Mouse (Mus musculus) heart, postnatal 0 days (tissue): Measurements from ENCODE around the gene C3ar1. TPM values are rescaled to one million over a fixed set of nuclear protein-coding genes. Genes with fewer than 3 reads are reported as not detected.

ENCODE experiments used
- ATAC-seq: fragments of 200-750 bp; cut with Nextera tagmentation; 2 replicates; pipeline ENCODE4 v1.8.0; 2017; ENCODE audit warnings: low read depth, moderate number of reproducible peaks, moderate library complexity; ENCODE audit not compliant: insufficient read depth
- DNase-seq: peaks from one replicate; pipeline ENCODE4 v3.0.0-alpha.2; 2016; ENCODE audit warnings: low spot score
- H3K27ac ChIP-seq: fragments of 300-500 bp; sonication (generic); 2 replicates; pipeline ENCODE4 v1.5.1; 2014; ENCODE audit warnings: low read depth, mild to moderate bottlenecking
- H3K27me3 ChIP-seq: fragments of 300-500 bp; sonication (generic); 2 replicates; pipeline ENCODE4 v1.6.1; 2014; ENCODE audit warnings: low read length, mixed read lengths; ENCODE audit not compliant: control insufficient read depth, insufficient read depth
- H3K36me3 ChIP-seq: fragments of 300-500 bp; sonication (generic); replicated peaks from 2 replicates; pipeline ENCODE4 v1.6.1; 2014; ENCODE audit warnings: low read length, mixed read lengths; ENCODE audit not compliant: control insufficient read depth, insufficient read depth
- H3K4me1 ChIP-seq: fragments of 300-500 bp; sonication (generic); 2 replicates; pipeline ENCODE4 v1.6.1; 2014; ENCODE audit warnings: antibody characterized with exemption; ENCODE audit not compliant: control insufficient read depth, insufficient read depth
- H3K4me2 ChIP-seq: fragments of 300-500 bp; sonication (generic); 2 replicates; pipeline ENCODE4 v1.6.1; 2014; ENCODE audit warnings: low read depth, mild to moderate bottlenecking, low read length, moderate library complexity
- H3K4me3 ChIP-seq: fragments of 300-500 bp; sonication (generic); 2 replicates; pipeline ENCODE4 v1.5.1; 2014; ENCODE audit warnings: low read depth, low read length
- H3K9ac ChIP-seq: fragments of 300-500 bp; sonication (generic); replicated peaks from 2 replicates; pipeline ENCODE4 v1.6.1; 2014; ENCODE audit warnings: low read depth, low read length, mixed read lengths
- H3K9me3 ChIP-seq: fragments of 300-500 bp; sonication (generic); replicated peaks from 2 replicates; pipeline ENCODE4 v1.6.1; 2016; ENCODE audit warnings: low read length; ENCODE audit not compliant: control insufficient read depth
- CTCF ChIP-seq: IDR thresholded peaks from 2 replicates; pipeline ENCODE4 v1.5.1; 2016; ENCODE audit warnings: antibody characterized with exemption, control low read depth, low read depth
- EP300 ChIP-seq: IDR thresholded peaks from 2 replicates; pipeline ENCODE4 v1.6.1; 2016; ENCODE audit warnings: antibody characterized with exemption, low read depth
- WGBS: fragments of 180-500 bp; shearing (Covaris S2); extraction: QIAGEN DNeasy Blood & Tissue Kit; methylation state at CpG from one replicate; pipeline ENCODE4 v1.1.7; 2014; 5-methylcytosine and 5-hydroxymethylcytosine counted together
- polyA plus RNA-seq: library from polyadenylated mRNA; unstranded; fragments of >200 nt; fragmentation: Nextera tagmentation; extraction: Ambion mirVana; gene quantifications from 2 replicates; pipeline ENCODE4 v1.2.1, GENCODE M21; 2015
- total RNA-seq: library from RNA; depleted of rRNA; stranded (reverse); fragments of >200 nt; gene quantifications from 2 replicates; pipeline ENCODE4 v1.2.3, GENCODE M21; 2014; ENCODE audit warnings: low replicate concordance

C3ar1 gene
- total and polyA plus RNA-seq, 2 experiments from 2014 or later = 2.3 to 2.9 TPM

DNA sequence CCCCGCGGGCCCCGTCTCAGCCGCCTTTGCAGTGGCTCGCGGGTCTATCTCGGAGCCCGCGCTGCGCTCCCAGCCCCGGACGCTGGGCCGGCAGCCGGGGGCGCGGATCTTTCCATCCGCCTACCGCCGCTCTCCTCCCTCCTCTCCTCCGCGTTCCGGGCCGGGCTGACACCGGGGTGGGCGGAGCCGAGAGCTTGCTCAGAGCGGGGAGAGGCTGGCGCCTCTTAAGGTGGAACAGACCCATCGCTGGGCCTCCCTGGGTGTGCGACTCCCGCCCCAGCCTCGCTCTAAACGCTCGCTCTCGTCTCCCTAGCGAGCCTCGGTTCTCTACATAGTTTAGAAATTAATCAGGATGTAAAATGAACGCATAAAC, 44.7 kb downstream of the C3ar1 start:
- ATAC-seq = peak; percentile 93
- Histone ChIP-seq H3K27me3 (no peaks in the 10 kb centered on the region), H3K36me3 (no peaks in the 10 kb centered on the region), H3K9me3 (no peaks in the 10 kb centered on the region), H3K27ac (peak overlapping the region; percentile 100), H3K4me2 (peak overlapping the region; percentile 73), H3K4me1 (peaks cover 2% of the 10 kb centered on the region; the same call in 1 of the 2 replicates), H3K4me3 (peak overlapping the region; percentile 83), H3K9ac (peak overlapping the region; percentile 75)
- no peak for TF ChIP-seq CTCF
- TF ChIP-seq EP300 = 0 out of 2 replicates have a peak, but pooled peaks have one; percentile 21
- DNase-seq = peak; percentile 92
- WGBS = 2% methylated on average over 35 of the region's 38 CpGs

DNA sequence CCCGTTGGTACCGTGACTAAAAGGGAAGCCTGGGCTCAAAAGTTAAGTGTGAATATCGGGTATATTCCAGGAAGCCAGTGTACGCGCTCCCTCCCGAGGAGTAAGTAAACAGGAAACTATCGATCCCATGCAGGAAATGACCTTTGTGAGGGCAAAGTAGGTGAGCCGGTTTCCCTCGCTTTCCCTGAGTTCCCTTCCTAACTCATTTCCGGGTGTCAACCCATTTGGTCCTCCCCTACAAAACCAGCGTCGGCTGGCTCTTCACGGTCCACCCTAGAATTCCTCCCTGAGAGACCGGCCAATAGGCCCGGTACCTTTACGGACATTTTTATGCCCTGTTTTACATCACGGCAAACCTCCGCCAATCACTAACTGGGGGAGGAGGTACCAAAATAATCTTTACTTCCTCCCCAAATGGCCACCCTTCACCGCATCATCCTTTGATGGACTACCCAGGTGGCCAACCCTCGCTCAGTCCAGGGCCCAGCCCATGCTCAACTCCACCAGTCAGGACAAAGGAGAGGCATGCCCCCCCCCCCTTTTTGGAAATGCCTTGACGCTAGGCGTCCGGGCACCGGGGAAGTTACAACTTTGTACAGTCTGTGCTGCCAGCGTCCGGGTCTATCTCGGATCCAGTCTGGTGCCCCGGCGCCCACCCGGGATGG, 45.2 kb downstream of the C3ar1 start:
- no peaks in the 10 kb centered on the region for H3K36me3 ChIP-seq
- H3K27me3 ChIP-seq = no peaks in the 10 kb centered on the region
- H3K9ac ChIP-seq = peak overlapping the region; percentile 75
- peak overlapping the region; percentile 73 for H3K4me2 ChIP-seq
- H3K4me3 ChIP-seq = peak overlapping the region; percentile 83
- WGBS = under 1% methylated on average over 30 of the region's 30 CpGs
- peaks cover 2% of the 10 kb centered on the region; the same call in 1 of the 2 replicates for H3K4me1 ChIP-seq
- no peaks in the 10 kb centered on the region for H3K9me3 ChIP-seq
- TF ChIP-seq CTCF (no peak), EP300 (peak; percentile 80)
- H3K27ac ChIP-seq = peak overlapping the region; percentile 100
- ATAC-seq (peak; percentile 98), DNase-seq (peak; percentile 99)

DNA sequence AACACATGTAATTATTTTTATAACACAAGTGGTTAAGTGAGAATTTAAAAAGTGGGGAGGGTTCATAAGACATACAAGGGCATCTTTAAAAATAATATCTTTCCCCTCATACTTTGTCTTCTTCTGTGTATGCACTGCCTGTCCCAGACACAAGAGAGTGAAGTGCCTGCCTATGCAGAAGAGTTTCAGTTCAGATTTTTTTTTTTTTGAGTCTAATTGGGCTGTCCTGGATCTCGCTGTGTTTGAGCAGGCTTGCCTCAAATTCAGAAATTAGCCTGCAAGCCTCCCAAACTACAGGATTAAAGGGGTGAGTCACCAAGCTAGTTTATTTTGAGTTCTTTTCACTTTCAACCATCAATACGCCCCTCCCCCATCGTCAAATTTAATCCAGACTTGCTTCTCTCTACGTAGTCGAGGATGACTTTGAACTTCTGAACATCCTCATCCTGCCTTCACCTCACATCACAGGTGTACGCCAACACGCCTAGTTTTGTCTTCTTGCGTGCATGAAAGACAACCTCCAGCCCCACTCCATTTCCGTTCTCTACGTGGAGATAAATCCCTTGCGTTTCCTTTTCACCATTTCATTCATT, 45.8 kb downstream of the C3ar1 start:
- Histone ChIP-seq H3K27ac (peak overlapping the region; percentile 100), H3K4me2 (peak overlapping the region; percentile 73), H3K9ac (peak overlapping the region; percentile 39), H3K36me3 (no peaks in the 10 kb centered on the region), H3K27me3 (no peaks in the 10 kb centered on the region), H3K9me3 (no peaks in the 10 kb centered on the region), H3K4me1 (peaks cover 2% of the 10 kb centered on the region; the same call in 1 of the 2 replicates), H3K4me3 (peak overlapping the region; percentile 83)
- WGBS = 2% methylated on average over 11 of the region's 11 CpGs
- TF ChIP-seq EP300 (no peak), CTCF (no peak)
- ATAC-seq (no peak), DNase-seq (no peak)

DNA sequence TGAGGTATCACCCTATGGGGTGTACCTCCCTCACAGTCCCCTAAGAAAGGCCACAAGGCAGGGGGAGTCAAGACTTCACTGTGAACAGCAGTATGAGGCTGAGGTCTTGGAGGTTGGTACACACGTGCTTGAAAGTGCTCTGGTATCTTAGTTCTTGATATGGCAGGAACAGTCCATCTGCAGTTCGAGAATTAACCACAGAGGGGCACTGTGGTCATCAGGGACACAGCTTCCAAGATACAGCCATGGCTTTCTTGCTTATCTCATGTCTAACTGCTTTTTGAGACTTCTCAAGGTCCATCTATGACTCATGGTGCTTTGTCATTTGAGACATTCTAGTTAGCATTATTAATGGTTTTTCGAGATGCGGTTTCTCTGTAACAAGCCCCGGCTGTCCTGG, 51.5 kb downstream of the C3ar1 start:
- no peaks in the 10 kb centered on the region for H3K9me3 ChIP-seq
- peaks cover 10% of the 10 kb centered on the region; the same call in 1 of the 2 replicates for H3K4me1 ChIP-seq
- H3K36me3 ChIP-seq = no peaks in the 10 kb centered on the region
- 0 out of 2 replicates have a peak, but pooled peaks have one; percentile 24 for ATAC-seq
- no peak overlapping the region for H3K9ac ChIP-seq
- DNase-seq = peak; percentile 76
- WGBS = 20% methylated on average over 5 of the region's 5 CpGs
- H3K27me3 ChIP-seq = no peaks in the 10 kb centered on the region
- H3K4me3 ChIP-seq = no peak overlapping the region
- no peak overlapping the region for H3K4me2 ChIP-seq
- TF ChIP-seq EP300 (no peak), CTCF (peak; percentile 76)
- H3K27ac ChIP-seq = no peak overlapping the region

DNA sequence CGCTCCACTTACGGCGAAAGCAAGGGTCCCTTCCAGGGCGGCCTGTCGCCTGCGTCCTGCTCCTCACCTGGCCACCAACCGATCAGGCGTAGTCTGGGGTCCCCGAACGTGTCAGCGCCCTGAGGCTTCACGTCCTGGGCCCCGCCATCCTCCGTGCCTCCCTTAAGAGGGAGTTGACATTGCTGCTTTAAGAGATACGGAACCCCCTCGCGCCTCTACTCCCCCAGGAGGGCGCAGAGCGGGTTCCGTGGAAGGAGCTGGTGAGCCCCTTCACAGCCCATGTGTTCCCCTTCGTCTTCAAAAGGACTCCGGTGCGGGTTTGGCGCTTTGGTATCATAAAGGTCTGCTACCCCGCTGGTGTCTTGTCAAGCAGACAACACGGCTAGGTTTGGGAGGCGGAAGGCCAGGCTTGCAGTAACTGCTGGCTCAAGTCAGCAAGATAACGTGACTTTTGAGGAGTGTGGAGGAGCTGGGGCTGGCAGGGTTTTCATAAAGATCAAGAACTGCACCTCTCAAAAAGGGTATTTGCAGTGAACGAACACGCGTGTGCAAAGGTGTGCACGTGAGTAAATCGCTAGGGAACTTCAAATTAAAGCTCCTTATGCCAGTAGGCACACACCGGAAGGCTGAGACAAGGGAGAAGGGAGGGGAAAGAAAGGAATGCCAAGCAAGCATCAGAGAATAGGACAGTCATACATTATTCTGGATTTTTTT, 54.0 kb downstream of the C3ar1 start:
- Histone ChIP-seq H3K9ac (peak overlapping the region; percentile 57), H3K9me3 (no peaks in the 10 kb centered on the region), H3K4me1 (peaks cover 10% of the 10 kb centered on the region; the same call in 1 of the 2 replicates), H3K4me2 (peak overlapping the region; percentile 90), H3K36me3 (no peaks in the 10 kb centered on the region), H3K4me3 (peak overlapping the region; percentile 53), H3K27ac (peak overlapping the region; percentile 18; the same call in 1 of the 2 replicates), H3K27me3 (no peaks in the 10 kb centered on the region)
- ATAC-seq (peak; percentile 24), DNase-seq (no peak)
- 4% methylated on average over 34 of the region's 34 CpGs for WGBS
- TF ChIP-seq CTCF (no peak), EP300 (no peak)
